13 mouse cellular contexts compared by ENCODE assay signal in genomic region chr10:70049771-70050170, GRCm38 (mm10).
"Had no signal": no experiment of that assay in that cellular context is flagged by ENCODE, and none has a peak within 500 bp of the region (broad histone marks: within the 10 kb centered on the region; RNA-seq: fewer than 3 reads in every experiment).

No protein-coding gene starts in this region.

- DNase-seq: layer of hippocampus, postnatal 36 days; left cerebral cortex, postnatal 4 days; liver; liver, embryonic 13.5 days; liver, postnatal 0 days; lung, adult 18-20 months; lung, adult 2 months; lung, embryonic 14.5 days; lung, postnatal 10 days; lung, postnatal 14 days; lung, postnatal 36 days; lung, postnatal 4 days; midbrain, embryonic 14.5 days had no signal
